Mouse (Mus musculus) gastrocnemius, postnatal 10 days (tissue): Measurements from ENCODE around the gene Smpd3. TPM values are rescaled to one million over a fixed set of nuclear protein-coding genes. Genes with fewer than 3 reads are reported as not detected.
A peak's percentile ranks its signal among the peaks of the same experiment; 100 is the strongest.
"Not testable (repeated sequence)": the region's sequence is repeated elsewhere in the genome, so short reads cannot be mapped to it uniquely, and the experiment has no call there.

Source experiments
- DNase-seq: peaks from one replicate; pipeline ENCODE4 v3.0.0; 2021; ENCODE audit warnings: mixed read lengths
- total RNA-seq, 2 experiments: library from RNA; stranded (reverse); gene quantifications; 2 replicates each; pipeline ENCODE4 v1.2.3; 2021

Smpd3 gene
- total RNA-seq, 2 experiments from 2014 or later: 1.4 to 7.7 TPM

GRCm38 (mm10) chr8:106326624-106327023 lies 11.2 kb downstream of the Smpd3 start:
- DNase-seq: no peak

- DNase-seq: no peak
Measured at GRCm38 (mm10) chr8:106321434-106321833, 16.4 kb downstream of the Smpd3 start.

GRCm38 (mm10) chr8:106320002-106320401 lies 17.8 kb downstream of the Smpd3 start:
- DNase-seq: no peak

GRCm38 (mm10) chr8:106317091-106317490 lies 20.7 kb downstream of the Smpd3 start:
- DNase-seq: no peak

- DNase-seq: no peak
Measured at GRCm38 (mm10) chr8:106316506-106316905, 21.3 kb downstream of the Smpd3 start.

GRCm38 (mm10) chr8:106315402-106316187 lies 22.2 kb downstream of the Smpd3 start:
- DNase-seq: no peak

GRCm38 (mm10) chr8:106313799-106314198 lies 24.0 kb downstream of the Smpd3 start:
- DNase-seq: no peak

GRCm38 (mm10) chr8:106313120-106313737 lies 24.6 kb downstream of the Smpd3 start:
- DNase-seq: no peak

GRCm38 (mm10) chr8:106311967-106312366 lies 25.8 kb downstream of the Smpd3 start:
- no peak for DNase-seq

GRCm38 (mm10) chr8:106310026-106310652 lies 27.6 kb downstream of the Smpd3 start:
- no peak for DNase-seq

- DNase-seq: not testable (repeated sequence)
Measured at GRCm38 (mm10) chr8:106308082-106308786, 29.6 kb downstream of the Smpd3 start.

GRCm38 (mm10) chr8:106307586-106307985 lies 30.2 kb downstream of the Smpd3 start:
- DNase-seq: no peak

GRCm38 (mm10) chr8:106306711-106307248 lies 31.0 kb downstream of the Smpd3 start:
- not testable (repeated sequence) for DNase-seq

- no peak for DNase-seq
Measured at GRCm38 (mm10) chr8:106306076-106306475, 31.7 kb downstream of the Smpd3 start.

- no peak for DNase-seq
Measured at GRCm38 (mm10) chr8:106305301-106305700, 32.5 kb downstream of the Smpd3 start.

GRCm38 (mm10) chr8:106304321-106304720 lies 33.5 kb downstream of the Smpd3 start:
- DNase-seq: no peak

- peak; percentile 30 for DNase-seq
Measured at GRCm38 (mm10) chr8:106300739-106301715, 36.8 kb downstream of the Smpd3 start.

GRCm38 (mm10) chr8:106299686-106300085 lies 38.1 kb downstream of the Smpd3 start:
- no peak for DNase-seq

GRCm38 (mm10) chr8:106298846-106299245 lies 38.9 kb downstream of the Smpd3 start:
- no peak for DNase-seq

GRCm38 (mm10) chr8:106298261-106298660 lies 39.5 kb downstream of the Smpd3 start:
- DNase-seq: peak; percentile 27
